Mouse (Mus musculus) inflammation-experienced regulatory T-cells, adult 6 months (primary cell): Measurements from ENCODE around the gene Ndufs5. TPM values are rescaled to one million over a fixed set of nuclear protein-coding genes. Genes with fewer than 3 reads are reported as not detected.

ENCODE experiments used
- ATAC-seq: one replicate; pipeline ENCODE4 v1.8.0; 2017
- polyA plus RNA-seq, 3 experiments: library from polyadenylated mRNA; unstranded; fragments of 100-300 nt; shearing (Covaris generic); gene quantifications; one replicate each; pipeline ENCODE4 v1.2.1; 2017

Gene Ndufs5
- polyA plus RNA-seq, 3 experiments from 2014 or later: 125 to 184 (median 133) TPM

DNA sequence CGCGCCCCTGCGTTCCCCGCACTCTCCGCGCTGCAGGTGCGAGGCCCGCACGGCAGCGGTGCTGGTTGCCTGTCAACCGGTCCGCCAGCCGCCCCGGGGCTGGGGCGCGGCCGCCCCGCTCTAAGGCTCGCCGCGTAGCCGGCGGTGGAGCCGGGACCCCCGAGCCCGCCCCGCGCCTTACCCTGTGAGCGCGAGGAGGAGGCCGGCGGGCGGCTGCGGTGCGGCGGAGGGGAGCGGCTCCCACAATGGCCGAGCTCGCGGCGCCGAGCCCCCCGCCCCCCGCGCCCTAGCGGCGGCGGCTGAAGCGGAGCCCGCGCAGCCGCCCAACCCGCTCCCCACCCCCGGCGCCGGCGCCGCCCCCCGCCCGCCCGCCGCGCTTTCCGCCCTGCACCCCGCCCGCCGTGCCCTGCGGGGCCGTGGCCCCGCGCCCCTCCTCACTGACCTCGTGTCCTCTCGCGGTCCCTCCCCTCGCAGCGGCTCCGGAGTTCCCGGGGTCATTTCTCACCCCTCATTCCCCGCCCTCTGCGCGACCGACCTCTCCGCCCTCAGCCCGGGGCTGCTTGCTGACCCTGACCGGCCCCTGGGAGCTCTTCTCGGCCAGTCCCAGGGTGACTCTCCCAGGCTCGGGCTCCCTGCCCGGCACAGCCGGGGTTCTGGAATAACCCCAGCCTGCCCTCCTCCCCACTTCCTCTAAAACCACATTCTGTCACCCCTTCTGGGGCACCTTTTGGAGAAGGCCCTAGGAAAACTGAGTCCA, 30.8 kb downstream of the Ndufs5 start:
- no peak for ATAC-seq

DNA sequence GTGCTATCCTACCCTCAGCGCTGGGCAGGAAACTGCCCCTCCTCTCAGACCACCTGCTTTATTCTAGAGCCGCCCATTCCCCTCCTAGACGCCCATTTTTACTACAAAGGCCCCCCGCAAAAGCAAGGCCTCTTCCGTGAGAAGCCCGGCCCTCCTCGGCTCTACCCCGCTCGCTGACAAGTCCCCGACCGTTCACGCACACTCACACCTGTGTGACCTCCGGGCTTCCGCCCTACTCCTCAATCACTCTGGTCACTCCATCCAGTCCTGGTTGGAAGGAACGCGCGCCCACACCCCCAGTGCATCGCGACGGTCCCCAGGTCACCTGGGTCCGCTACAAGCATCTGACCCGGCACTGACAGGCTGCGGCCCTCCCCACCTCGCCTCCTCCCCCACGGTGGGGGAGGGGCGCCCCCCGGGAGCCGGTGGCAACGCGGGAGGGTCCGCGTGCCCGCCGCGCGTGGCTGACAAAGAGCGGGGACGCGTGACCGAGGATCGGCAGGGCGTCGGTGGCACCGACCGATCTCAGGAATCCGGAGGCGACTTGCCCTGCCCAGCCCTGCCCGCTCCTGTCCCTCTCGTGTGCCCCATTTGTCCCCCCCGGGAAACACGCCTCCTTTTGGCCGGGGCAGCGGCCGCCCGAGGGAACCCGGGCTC, 31.5 kb downstream of the Ndufs5 start:
- ATAC-seq: no peak

DNA sequence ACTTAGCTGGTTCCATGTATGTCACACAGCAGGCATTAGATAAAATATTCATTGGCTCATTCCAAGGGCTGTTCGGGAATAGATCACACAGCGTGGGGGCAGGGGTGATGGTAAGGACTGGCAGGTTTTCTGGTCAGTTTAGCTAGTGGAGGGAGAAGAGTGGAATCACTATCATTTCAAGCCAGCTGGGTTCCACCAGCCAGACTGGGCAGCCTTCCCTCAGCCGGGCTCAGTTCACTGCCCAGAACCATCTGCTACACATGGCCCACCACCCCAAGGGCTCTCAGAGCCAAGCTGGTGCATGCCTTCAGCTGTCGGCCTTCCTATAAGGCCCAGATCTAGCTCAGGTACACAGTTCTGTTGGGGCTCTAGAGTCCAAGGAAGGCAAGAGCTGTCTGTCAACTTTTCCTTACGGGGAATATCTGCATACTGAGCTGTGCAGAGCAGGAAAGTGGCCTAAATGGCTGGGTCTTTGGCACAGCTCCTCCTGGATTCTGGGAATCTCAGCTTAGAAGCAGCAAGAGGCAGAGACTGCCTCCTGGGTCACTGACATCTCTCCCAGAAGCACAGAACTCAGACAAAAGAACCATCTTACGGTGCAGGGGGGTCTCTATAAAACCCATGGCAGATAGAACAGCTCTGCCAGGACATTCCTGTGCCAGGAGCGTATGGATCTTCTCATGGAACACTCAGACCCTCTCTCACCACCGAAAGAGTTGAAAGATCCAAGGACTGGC, 32.3 kb downstream of the Ndufs5 start:
- ATAC-seq: no peak

DNA sequence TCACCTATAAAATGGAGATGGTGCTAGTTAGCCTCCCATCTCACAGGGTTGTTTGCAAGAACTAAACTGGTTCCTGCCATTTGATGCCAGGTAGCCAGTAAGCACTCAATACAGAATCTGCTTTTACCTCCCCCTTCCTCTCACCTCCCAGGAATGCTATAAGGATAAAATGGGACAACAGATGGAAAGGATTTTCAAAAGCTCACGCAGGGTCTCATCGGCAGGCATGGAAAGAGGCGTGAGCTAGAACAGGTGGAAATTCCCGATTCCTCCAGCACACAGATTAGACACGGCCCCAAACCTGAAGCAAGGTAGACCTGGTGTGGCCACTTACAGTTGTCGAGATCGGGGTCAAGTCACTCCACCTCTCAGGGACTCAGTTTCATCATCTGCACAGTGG, 33.0 kb downstream of the Ndufs5 start:
- no peak for ATAC-seq

DNA sequence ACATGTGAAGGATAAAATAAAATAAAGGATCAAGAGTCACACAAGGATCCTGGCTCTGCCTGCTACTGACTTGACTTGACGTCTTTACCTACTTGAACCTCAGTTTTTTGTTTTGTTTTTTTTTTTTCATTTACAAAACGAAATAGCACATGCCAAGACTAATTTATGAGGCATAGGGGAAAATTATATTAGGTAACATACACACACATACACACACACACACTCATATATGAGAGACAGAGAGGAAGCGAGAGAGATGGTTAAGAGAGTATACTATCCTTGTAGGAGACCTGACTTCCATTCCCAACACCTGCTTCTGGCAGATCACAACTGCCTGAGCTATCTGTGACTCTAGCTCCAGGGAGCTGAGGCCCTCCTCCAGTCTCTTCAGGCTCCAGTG, 33.7 kb downstream of the Ndufs5 start, which contains the start of gene Macf1:
Macf1 (minus strand) TSS at position 101 of the 400 bp plus-strand sequence.
- no peak for ATAC-seq

DNA sequence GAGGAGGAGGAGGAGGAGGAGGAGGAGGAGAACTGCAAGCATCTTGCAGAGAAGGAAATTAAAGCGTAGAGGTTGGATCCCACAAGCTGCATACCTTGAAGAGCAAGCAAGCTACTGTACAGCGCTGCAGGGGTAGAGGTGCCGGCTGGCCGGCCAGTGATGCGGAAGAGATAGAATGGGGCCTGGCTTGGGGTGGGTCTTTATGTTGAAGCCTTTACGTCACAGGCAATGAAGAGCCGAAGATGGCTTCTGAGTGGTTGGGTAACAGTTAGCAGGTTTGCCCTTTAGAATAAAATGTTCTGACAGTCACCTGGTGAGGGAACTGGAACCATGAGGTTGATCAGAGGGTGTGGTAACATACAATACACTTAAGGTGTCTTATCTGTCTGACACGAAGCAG, 35.7 kb downstream of the Ndufs5 start:
- no peak for ATAC-seq

DNA sequence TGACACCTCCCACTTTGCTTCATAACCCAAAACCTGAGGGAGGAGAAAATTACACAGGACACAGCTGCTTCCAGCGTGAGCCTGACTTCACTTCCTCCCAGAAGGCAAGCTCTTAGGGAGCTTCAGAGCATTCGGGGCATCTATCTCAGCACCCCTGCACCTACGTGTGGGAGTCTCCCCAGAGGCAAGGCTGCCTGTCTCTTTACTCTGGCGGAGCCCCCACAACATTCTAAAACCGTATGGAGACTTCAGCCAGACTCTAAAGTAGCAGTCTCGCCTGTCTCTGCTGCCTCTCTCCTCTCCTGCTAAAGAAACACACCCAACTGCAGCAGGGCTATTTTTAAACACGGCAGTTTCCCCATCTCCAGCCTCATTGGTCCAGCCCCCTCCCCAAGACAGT, 37.0 kb downstream of the Ndufs5 start:
- ATAC-seq: no peak

DNA sequence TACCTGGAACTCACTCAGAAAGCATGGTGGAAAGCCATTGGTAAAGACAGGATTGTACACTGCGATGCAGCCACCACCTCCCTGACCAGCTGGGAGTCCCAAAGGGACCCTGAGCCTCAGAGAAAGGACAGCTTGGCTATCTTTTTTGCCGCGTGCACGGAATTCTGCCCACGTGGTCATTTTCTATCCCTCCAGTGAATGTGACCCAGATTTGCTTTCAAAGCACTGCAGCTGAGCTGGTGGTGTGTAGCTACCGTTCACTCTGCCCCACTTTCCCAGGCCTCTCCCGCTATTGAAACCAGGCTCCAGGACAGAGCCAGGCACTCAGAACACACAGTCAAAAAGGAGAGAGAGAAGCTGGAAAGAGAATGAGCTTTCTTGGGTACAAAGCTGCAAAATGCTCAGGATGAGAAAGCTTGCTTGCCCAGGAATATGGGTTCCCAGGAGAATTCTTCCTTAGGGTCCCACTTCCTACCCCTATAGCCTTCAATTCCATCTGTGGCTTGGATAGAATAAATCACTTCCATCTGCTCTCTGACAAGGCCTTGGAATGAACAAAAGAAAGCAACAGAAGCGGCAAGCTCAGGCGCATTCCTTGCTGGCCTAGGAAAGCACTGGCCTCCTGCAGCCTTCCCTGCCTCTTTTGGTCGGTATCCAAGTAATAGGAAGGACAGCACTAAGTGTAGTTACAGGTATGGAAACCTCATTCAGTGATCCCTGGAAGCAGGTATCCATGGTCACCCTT, 40.8 kb downstream of the Ndufs5 start:
- ATAC-seq: no peak

DNA sequence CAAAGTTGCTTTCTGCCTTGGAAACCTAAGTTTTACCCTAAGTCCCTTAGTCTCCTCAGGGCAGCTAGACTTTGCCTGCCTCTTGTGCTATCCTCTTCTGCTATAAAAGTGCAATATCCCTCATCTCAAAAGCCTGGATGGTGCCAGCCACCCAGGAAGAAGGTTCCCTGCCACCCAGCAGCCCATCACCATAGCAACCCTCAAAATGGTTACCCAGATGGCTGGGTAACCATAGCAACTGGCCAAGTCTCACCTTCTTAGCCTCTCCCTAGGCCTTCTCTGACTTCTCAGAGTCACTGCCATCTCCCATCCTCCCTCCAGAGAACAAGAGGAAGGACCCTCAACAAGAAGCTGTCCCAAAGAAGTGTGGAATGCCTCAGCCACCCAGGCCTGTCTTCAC, 47.4 kb downstream of the Ndufs5 start:
- no peak for ATAC-seq

DNA sequence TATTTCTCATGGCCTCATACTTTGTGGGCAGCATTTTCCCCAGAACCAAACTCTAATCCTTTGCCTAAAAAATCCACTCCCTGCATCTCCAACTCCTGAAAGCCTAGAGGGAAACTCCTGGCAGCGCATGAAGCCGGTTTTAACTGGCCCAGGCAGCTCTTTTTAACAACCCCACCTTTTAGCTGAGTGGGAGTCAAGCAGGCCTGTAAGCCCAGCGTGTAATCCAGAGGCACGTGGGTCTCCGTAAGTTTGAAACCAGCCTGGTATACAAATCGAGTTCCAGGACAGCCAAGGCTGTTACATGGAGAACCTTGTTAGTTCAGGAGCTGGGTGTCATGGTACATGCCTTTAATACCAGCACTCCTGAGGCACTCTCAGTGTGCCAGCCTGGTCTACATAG, 48.3 kb downstream of the Ndufs5 start:
- ATAC-seq: no peak

DNA sequence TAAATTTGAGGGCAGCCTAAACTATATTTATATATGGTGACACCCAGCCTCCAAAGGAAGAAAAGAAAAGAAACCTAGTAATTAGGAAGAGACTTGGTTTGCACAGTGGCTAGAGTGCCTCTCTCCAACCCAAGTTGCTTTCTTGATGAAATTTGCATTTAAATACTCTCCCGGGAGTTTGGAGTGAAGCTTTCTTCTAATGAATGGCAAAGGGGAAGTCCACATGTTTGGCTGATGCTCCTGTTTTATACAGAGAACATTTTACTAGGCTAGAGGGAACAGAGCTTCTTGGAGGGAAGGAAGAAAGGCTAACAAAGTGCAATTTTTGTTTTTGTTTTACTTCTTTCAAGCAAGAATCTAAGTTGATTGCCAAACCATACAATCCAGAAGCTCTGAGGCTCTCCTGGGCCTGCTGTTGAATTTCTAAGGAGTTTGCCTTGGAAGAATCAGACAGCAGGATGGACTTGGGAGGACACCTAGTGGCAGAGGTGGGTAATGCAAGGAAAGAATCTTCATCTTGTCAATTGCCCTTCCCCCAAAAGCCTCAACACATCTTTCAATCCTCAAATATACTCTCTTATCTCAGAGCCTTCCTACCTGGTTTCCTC, 50.6 kb downstream of the Ndufs5 start:
- no peak for ATAC-seq

DNA sequence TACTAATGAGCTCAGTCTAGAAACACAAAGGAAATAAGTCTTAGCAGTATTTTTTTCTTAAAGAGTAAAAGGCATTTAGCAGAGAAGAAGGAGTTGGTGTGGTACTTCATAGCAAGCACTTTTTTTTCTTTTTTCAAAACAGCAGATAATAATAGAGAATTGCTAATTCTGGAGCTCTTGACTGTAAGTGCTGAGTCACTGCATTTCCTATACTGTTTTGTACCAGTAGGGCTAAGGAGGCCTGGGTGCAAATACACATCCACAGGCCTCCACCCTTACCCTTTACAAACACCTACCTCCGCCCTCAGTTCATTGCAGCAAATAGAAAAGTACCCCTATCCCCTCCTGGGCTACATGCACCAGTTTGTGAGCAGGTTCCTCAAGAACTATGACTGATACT, 51.5 kb downstream of the Ndufs5 start:
- no peak for ATAC-seq

DNA sequence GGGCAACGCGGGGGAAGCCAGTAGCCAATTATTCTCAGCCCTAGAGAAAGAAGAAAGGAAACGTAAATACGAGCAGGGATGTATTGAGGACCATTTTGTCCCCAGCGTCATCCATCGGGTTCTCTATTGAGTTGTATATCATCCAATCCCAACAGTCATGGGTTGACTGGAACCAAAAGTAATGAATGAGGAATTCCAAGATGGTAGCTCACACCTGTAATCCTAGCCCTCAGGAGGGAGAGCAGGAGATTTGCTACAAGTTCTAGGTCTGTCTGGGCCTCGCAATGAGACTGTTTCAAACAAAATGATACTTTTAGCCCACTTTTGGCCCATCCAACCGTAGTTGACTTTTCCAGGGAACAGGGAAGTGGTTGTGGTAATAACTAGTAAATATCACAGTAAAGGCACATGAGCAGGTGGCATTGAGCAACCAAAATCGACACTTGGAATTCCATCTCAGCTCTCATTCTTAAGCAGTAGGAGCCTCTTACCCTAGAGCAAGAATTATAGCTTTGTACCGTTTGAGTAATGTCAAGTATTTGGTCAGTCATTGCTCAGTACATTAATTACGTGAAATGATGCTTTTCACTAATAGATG, 52.2 kb downstream of the Ndufs5 start:
- no peak for ATAC-seq

DNA sequence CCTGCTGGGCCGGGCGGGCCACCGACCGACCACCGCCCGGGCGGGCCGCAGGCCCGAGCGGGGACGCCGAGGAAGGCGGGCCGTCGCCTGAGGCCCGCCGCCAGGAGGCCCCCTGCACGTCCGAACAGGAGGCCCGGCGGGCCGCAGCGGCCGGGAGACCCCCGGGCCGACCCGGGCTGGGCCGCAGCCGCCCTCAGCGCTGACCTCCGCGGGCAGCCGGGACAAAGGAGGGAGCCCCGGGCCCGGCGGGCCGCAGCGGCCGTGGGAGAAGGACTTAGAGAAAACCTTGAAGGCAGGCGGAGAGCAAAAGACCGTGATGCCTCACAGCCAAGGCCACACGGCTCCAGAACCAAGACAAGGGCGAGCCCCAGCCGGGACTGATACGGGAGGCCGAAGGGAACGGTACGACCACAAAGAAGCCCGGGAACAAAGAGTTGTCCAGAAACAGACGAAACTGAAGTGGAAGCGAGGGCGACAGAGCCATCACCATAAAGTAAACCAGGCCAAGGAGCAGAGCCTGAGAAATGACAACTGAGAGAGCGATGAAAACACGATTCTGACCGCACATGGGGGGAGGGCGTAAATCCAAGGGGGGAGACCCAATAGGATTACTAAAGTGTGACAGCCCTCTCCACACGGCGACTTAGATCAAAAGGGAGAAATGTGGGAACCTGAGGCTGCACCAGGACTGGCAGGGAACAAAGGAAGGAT, 52.9 kb downstream of the Ndufs5 start:
- peak; percentile 32 for ATAC-seq

DNA sequence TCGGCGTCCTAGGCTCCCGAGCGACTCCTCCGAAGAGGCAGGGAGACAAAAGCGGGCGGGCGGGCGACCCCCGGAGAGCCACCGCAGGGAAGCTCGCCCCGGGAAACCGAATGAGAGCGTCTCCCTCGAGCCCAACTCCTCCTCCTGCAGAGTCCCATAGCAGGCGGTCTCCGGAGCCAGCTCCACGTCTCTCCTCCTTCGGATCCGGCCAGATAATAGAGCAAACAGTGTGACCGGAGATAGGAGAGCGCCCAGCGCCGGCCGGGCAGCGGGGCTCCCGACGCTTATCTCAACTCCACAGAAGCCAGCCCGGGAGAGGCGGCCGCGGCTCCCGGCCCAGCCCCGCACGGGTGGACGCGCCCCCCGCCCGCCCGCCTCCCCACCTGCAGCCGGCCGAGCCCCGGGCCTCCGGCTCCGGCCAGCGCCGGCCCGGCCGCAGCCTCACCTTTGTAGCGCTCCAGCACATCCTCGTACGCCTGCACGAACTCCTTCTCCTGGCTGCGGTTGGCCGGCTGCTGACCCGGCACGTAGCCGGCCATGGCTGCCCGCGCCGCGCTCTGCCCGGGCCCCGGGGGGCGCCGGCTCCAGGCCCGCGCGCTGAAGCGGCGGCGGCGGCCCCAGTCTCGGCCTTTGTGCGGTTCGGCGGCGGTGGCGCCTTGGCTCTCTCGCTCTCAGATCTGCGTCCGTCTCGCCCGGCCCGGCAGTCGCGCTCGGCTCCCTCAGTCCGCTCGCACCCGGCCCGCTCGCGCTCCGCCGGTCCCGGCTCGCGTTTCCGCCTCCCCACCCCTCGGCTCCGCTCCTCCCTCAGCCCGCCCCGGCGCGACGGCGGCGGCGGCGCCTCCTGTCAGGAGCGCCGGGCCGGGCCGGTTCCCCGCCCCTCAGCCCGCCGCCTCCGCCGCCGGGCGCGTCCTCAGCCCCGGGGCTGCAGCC, 53.7 kb downstream of the Ndufs5 start:
- peak; percentile 86 for ATAC-seq

DNA sequence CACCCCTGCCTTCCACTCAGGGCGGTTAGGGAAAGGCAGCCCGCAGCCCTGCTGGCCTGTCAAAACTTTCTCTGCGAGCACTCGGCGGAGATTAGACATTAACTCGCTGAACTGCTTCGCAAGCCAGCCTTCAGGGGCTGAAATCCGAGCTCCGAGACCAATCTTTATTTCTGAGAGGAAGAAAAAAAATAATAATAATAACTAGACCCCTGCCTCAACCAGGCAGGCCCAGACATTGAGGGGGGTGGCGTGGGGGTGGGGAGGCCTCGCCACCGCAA, 54.4 kb downstream of the Ndufs5 start:
- ATAC-seq: no peak

DNA sequence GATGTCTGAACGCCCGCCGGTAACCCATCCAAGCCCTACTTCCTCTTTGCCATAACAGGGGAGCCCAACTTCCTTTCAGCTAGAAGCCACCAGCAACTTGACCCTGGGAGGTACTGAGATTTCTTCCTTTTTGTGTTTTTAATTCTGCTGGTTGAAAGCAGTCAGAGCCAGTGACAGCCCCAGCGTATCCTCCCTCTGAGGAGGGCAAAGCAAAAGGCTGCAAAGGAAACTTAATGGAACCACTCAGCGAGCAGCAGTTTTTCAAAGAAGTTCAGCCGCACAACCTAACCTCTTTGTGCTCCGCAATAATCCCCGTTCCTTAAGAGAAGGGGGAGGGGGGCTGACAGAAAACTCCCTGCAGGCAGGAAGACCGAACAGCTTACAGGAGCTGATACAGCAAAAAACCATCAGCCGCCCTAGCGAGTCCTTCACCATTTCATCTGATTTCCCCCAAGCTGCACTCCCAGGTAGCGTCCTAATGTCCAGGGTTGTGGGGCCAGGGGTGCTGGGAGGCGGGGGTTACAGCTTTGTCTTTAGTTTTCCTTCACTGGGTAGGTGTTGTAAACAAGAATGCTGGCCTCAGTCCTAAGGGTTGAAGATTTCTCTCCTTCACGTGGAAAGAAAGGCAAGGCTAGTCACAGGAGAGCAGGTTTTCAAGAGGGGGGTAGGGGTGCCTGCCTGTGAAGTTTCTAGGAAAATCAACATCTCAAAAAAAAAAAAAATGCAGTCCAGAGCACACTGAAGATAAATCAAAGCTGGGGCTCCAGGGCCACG, 54.9 kb downstream of the Ndufs5 start:
- no peak for ATAC-seq
